Mouse (Mus musculus) left cerebral cortex, postnatal 4 days (tissue): ENCODE data around the gene Fgf8. TPM values are rescaled to one million over a fixed set of nuclear protein-coding genes. Genes with fewer than 3 reads are reported as not detected.

ENCODE experiments used
- DNase-seq: peaks from one replicate; pipeline ENCODE4 v3.0.0-alpha.2; 2022
- intact Hi-C: fragments of 180-260 bp; cut with DNase I; formaldehyde crosslinking; loops from one replicate; pipeline ENCODE4 v1.15.1; 2025
- total RNA-seq, 2 experiments: library from RNA; stranded (reverse); gene quantifications; 2 replicates each; pipeline ENCODE4 v1.2.3; 2021

Fgf8 gene
- total RNA-seq, 2 experiments from 2014 or later: not detected

- intact Hi-C loops: no loop called here
Measured at GRCm38 (mm10) chr19:45734191-45734590, 8.5 kb downstream of the Fgf8 start.

GRCm38 (mm10) chr19:45733564-45733963 lies 9.2 kb downstream of the Fgf8 start:
- intact Hi-C loops: no loop called here
- DNase-seq: no peak

More at GRCm38 (mm10) chr19:45734191-45734590, 8.5 kb downstream of the Fgf8 start:
- DNase-seq: no peak

GRCm38 (mm10) chr19:45731658-45732057 lies 11.1 kb downstream of the Fgf8 start:
- DNase-seq: no peak
- intact Hi-C loops: no loop called here

GRCm38 (mm10) chr19:45730042-45730441 lies 12.7 kb downstream of the Fgf8 start:
- intact Hi-C loops: no loop called here
- DNase-seq: no peak

- intact Hi-C loops: no loop called here
- DNase-seq: no peak
Measured at GRCm38 (mm10) chr19:45727231-45727630, 15.5 kb downstream of the Fgf8 start.

GRCm38 (mm10) chr19:45725677-45726277 lies 16.9 kb downstream of the Fgf8 start:
- intact Hi-C loops: no loop called here
- no peak for DNase-seq

GRCm38 (mm10) chr19:45722188-45722587 lies 20.5 kb downstream of the Fgf8 start:
- no peak for DNase-seq
- intact Hi-C loops: no loop called here

- DNase-seq: no peak
Measured at GRCm38 (mm10) chr19:45718286-45718685, 24.4 kb downstream of the Fgf8 start.

GRCm38 (mm10) chr19:45717493-45718220 lies 25.1 kb downstream of the Fgf8 start:
- intact Hi-C loops: no loop called here
- DNase-seq: peak; percentile 66

More at GRCm38 (mm10) chr19:45718286-45718685, 24.4 kb downstream of the Fgf8 start:
- intact Hi-C loops: no loop called here

GRCm38 (mm10) chr19:45708704-45709103 lies 34.0 kb downstream of the Fgf8 start:
- DNase-seq: no peak
- intact Hi-C loops: no loop called here

GRCm38 (mm10) chr19:45696281-45696600 lies 46.5 kb downstream of the Fgf8 start:
- intact Hi-C loops: no loop called here
- DNase-seq: no peak

- no peak for DNase-seq
- intact Hi-C loops: no loop called here
Measured at GRCm38 (mm10) chr19:45695496-45696280, 47.0 kb downstream of the Fgf8 start.

GRCm38 (mm10) chr19:45694056-45694455 lies 48.7 kb downstream of the Fgf8 start:
- intact Hi-C loops: no loop called here
- DNase-seq: no peak

- intact Hi-C loops: no loop called here
- no peak for DNase-seq
Measured at GRCm38 (mm10) chr19:45692211-45692610, 50.5 kb downstream of the Fgf8 start.

GRCm38 (mm10) chr19:45691001-45691535 lies 51.6 kb downstream of the Fgf8 start:
- intact Hi-C loops: no loop called here
- DNase-seq: no peak

- no peak for DNase-seq
- intact Hi-C loops: no loop called here
Measured at GRCm38 (mm10) chr19:45687001-45687400, 55.7 kb downstream of the Fgf8 start.

Other genes starting within 250 kb of the Fgf8 start
- gene Poll, start 182.4 kb downstream of the Fgf8 start, total RNA-seq: 1 to 10 TPM; 5.5 to 6.6 TPM
- gene Gm17018, start 182.3 kb downstream of the Fgf8 start, total RNA-seq: 10 to 100 TPM; 34.9 to 41.2 TPM
- gene Fbxw4, start 82.6 kb downstream of the Fgf8 start, total RNA-seq: 10 to 100 TPM; 31.0 to 37.3 TPM
- 10 to 100 TPM; 26.3 to 31.6 TPM for gene Npm3, start 6.7 kb upstream of the Fgf8 start, total RNA-seq
- 100 to 1,000 TPM; 207 to 210 TPM for gene Mgea5, start 40.9 kb upstream of the Fgf8 start, total RNA-seq
- 10 to 100 TPM; 61.2 to 67.7 TPM for gene Kcnip2, start 73.1 kb upstream of the Fgf8 start, total RNA-seq